22 mouse cellular contexts compared by ENCODE assay signal in the genomic region with DNA sequence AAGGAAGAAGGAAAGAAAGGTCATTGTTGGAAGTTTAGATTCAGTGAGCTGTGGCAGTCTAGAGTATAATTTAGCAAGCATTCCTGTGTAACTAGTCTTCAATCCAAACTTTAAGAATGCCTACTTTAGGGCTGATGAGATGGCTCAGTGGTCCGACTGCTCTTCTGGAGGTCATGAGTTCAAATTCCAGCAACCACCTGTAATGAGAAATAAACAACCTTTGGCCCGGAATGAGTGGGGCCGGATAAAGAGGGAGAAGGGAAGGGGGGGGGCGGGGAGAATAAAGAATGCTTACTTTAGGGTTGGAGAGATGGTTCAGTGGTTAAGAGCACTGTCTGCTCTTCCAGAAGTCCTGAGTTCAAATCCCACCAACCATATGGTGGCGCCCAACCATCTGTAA. TPM values are rescaled to one million over a fixed set of nuclear protein-coding genes. Genes with fewer than 3 reads are reported as not detected.
A peak's percentile ranks its signal among the peaks of the same experiment; 100 is the strongest.
DNase-seq lines count a peak whose midpoint lies in the region; ATAC-seq and TF ChIP-seq lines count a peak whose summit lies in the region.
"Had no signal": no experiment of that assay in that cellular context is flagged by ENCODE, and none has a peak within 500 bp of the region (broad histone marks: within the 10 kb centered on the region; RNA-seq: fewer than 3 reads in every experiment).

No protein-coding gene starts in this region.

- no peak overlapping the region for H3K4me2 ChIP-seq in kidney, embryonic 16.5 days (replicated peaks; ENCODE audit: low read depth, low read length)

- H3K36me3 ChIP-seq in kidney, adult 2 months (ENCODE audit: control insufficient read depth, insufficient read depth, low read length) = no peaks in the 10 kb centered on the region
- no peaks in the 10 kb centered on the region for H3K36me3 ChIP-seq in kidney, embryonic 16.5 days (ENCODE audit: insufficient read depth, low read length)

- no peak for TF ChIP-seq POLR2A in kidney, adult 2 months (IDR thresholded peaks at IDR 0.05; ENCODE audit: low read depth, low read length)

- no peak overlapping the region for H3K9ac ChIP-seq in kidney, embryonic 16.5 days (replicated peaks; ENCODE audit: low read length)

- no peak for ATAC-seq in kidney, embryonic 16.5 days (ENCODE audit: low FRiP score, low TSS enrichment)
- ATAC-seq: activated CD4-positive, CD25-positive, alpha-beta regulatory T cell, adult 4 months; CD4-positive, CD25-positive, alpha-beta regulatory T cell, adult 4 months; Patski had no signal

- H3K4me3 ChIP-seq in kidney, adult 2 months (ENCODE audit: insufficient read depth, low read depth, low read length) = no peak overlapping the region
- no peak overlapping the region for H3K4me3 ChIP-seq in kidney, embryonic 16.5 days (ENCODE audit: low read length)

- TF ChIP-seq CTCF in kidney, adult 2 months (conservative IDR thresholded peaks at IDR 0.05; ENCODE audit: insufficient read depth, insufficient read length, low read depth, low read length) = no peak

- H3K9me3 ChIP-seq in kidney, embryonic 16.5 days (ENCODE audit: low read length) = no peaks in the 10 kb centered on the region
- H3K9me3 ChIP-seq: G1E had no signal

- 48% methylated on average over 5 of the region's 5 CpGs for WGBS in kidney, adult 2 months
- 78% methylated on average over 5 of the region's 5 CpGs for WGBS in kidney, embryonic 16.5 days

- peaks cover 9% of the 10 kb centered on the region for H3K4me1 ChIP-seq in kidney, adult 2 months (ENCODE audit: control insufficient read depth, insufficient read depth, low read length)
- H3K4me1 ChIP-seq in kidney, embryonic 16.5 days (ENCODE audit: insufficient read depth, low read length) = peaks cover 17% of the 10 kb centered on the region

- H3K27ac ChIP-seq in kidney, adult 2 months (ENCODE audit: insufficient read depth, low read depth, low read length) = no peak overlapping the region
- no peak overlapping the region for H3K27ac ChIP-seq in kidney, embryonic 16.5 days (ENCODE audit: low read length)

- no peaks in the 10 kb centered on the region for H3K27me3 ChIP-seq in kidney, adult 2 months (replicated peaks; ENCODE audit: control insufficient read depth, insufficient read depth, low read length)
- no peaks in the 10 kb centered on the region for H3K27me3 ChIP-seq in kidney, embryonic 16.5 days (ENCODE audit: insufficient read depth, low read length)
- H3K27me3 ChIP-seq: Patski had no signal

- DNase-seq in kidney, adult 11 months = peak; percentile 49
- no peak for DNase-seq in kidney, postnatal 4 days
- peak; percentile 76 for DNase-seq in kidney, adult 2 months
- DNase-seq in kidney, adult 9 months = peak; percentile 70
- DNase-seq in kidney, adult 18-20 months = no peak
- DNase-seq: adrenal gland, adult 2 months; adrenal gland, adult 8-10 months; adrenal gland, postnatal 10 days; adrenal gland, postnatal 14 days; adrenal gland, postnatal 25 days; adrenal gland, postnatal 36 days; B cell, adult 2 months; cerebellum, adult 11 months; cerebellum, adult 11-12 months; cerebellum, adult 18-20 months had no signal

RNA-seq across cellular contexts. Expression of a gene that starts 3.6 kb away (rescaled TPM):
- polyA plus RNA-seq in kidney, adult 2 months (2012; rRNA removed) = 242 and 276 TPM in 2 replicates
- 4.1 TPM in 2 replicates for polyA plus RNA-seq in kidney, embryonic 16.5 days (2015; fragmentation: Nextera tagmentation; extraction: Ambion mirVana)

RNA-seq across cellular contexts. Expression of a gene that starts 59.8 kb away (rescaled TPM):
- polyA plus RNA-seq in kidney, adult 2 months (2012; rRNA removed) = not detected in 2 replicates
- not detected in 2 replicates for polyA plus RNA-seq in kidney, embryonic 16.5 days (2015; fragmentation: Nextera tagmentation; extraction: Ambion mirVana)
- polyA plus RNA-seq: activated CD4-positive, CD25-positive, alpha-beta regulatory T cell, adult 4 months; adrenal gland, adult 2 months; brain, embryonic 14.5 days; C2C12; G1E; Patski had no signal

Comparison
In these comparisons a context has a peak if more than half of its experiments do, and no peak if none do; other contexts are left out.
1. DNase-seq: peak in kidney, adult 11 months (single experiment), kidney, adult 2 months (single experiment) and kidney, adult 9 months (single experiment); none in kidney, postnatal 4 days (0 of 2) and kidney, adult 18-20 months (single experiment).
2. RNA of a gene that starts 3.6 kb away (polyA plus RNA-seq): 242 to 276 TPM in kidney, adult 2 months; 4.1 TPM in kidney, embryonic 16.5 days; every median in the first group is over 10 times any median in the second.